Mouse (Mus musculus) erythroblast, embryonic 14.5 days (primary cell): ENCODE measurements around the gene Ssrp1.

ENCODE experiments used
- GATA1 ChIP-seq: IDR thresholded peaks from 2 replicates; pipeline ENCODE4 v1.6.1; 2012; ENCODE audit warnings: low read length, inconsistent platforms, mixed read lengths
- TAL1 ChIP-seq: IDR thresholded peaks from 3 replicates; pipeline ENCODE4 v1.6.1; 2012; ENCODE audit warnings: low read length, inconsistent platforms, mixed read lengths

GRCm38 (mm10) chr2:85002575-85002974, 34.5 kb upstream of the Ssrp1 start:
- TF ChIP-seq GATA1 (no peak), TAL1 (no peak)
